Mouse (Mus musculus): Measurements from ENCODE around the gene BC048679. TPM values are rescaled to one million over a fixed set of nuclear protein-coding genes. Genes with fewer than 3 reads are reported as not detected.
"Not testable (repeated sequence)": the region's sequence is repeated elsewhere in the genome, so short reads cannot be mapped to it uniquely, and the experiment has no call there.

Gene BC048679
- polyA plus RNA-seq, 1 experiment from 2014 or later: not detected

DNA sequence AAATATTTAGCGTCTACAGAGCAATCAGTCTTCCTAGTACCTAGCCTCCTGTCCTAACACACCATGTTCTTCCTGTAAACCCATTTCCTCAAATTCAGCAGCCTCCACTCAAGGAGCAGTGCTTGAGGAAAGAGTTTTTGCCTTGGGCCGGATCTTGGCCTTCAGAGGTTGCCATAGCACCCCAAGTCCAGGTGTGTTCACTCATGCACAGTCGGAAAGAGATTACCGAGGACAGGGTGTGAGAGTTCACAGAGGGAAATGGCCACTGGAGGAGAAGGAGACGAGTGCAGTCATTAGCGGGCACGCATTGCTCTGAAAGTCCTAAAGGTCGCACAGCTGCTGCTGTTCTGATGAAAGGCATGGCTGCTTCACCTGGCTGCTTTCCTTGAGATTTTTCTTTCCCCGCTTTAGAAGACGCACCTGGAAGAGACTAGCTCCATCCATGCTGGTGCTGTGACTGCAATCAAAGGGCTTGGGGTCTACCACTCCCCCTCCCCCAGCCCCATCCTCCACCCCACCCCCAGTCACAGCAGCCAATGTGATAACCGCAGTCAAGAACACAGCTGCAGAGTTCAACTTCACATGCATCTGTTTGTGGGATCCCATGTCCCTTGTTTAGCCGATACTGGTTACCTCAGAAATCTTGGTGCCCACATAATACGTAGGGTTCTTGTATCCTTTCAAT is 17.0 kb upstream of the BC048679 start:
- no peaks in the 10 kb centered on the region for H3K9me3 ChIP-seq
- H3K4me3 ChIP-seq: no peak overlapping the region
- H3K27ac ChIP-seq: no peak overlapping the region
- H3K9ac ChIP-seq: no peak overlapping the region
- ATAC-seq (ENCODE audit: low FRiP score, low read depth): no peak
- H3K36me3 ChIP-seq: no peaks in the 10 kb centered on the region
- 53% methylated on average over 13 of the region's 13 CpGs for WGBS
- no peaks in the 10 kb centered on the region for H3K4me1 ChIP-seq
- no peak overlapping the region for H3K4me2 ChIP-seq (replicated peaks)
- peaks cover 7% of the 10 kb centered on the region; the same call in 1 of the 2 replicates for H3K27me3 ChIP-seq

DNA sequence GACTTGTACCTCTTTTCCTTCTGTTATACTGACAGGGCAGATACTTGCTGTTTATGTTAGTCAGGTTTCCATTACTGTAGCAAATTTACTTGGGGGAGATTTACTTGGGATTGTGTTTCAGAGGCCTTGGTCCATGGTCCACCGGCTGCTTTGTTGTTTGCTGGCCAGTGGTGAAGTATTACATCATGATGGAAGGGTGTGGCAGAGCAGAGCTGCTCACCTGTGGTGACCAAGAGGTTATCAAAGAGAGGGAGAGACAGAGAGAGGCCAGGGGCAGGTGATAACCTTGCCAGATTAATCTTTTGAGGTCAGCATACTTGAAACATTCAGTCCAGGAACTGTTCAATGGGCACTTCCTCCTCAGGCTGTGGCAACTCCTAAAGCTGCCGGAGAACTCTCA is 3.0 kb upstream of the BC048679 start:
- Histone ChIP-seq H3K4me2 (replicated peaks) (no peak overlapping the region), H3K4me3 (no peak overlapping the region), H3K9ac (no peak overlapping the region), H3K27me3 (peaks cover 19% of the 10 kb centered on the region), H3K27ac (no peak overlapping the region), H3K4me1 (no peaks in the 10 kb centered on the region), H3K9me3 (no peaks in the 10 kb centered on the region), H3K36me3 (no peaks in the 10 kb centered on the region)
- no peak for ATAC-seq (ENCODE audit: low FRiP score, low read depth)
- 77% methylated on average over 2 of the region's 2 CpGs for WGBS

DNA sequence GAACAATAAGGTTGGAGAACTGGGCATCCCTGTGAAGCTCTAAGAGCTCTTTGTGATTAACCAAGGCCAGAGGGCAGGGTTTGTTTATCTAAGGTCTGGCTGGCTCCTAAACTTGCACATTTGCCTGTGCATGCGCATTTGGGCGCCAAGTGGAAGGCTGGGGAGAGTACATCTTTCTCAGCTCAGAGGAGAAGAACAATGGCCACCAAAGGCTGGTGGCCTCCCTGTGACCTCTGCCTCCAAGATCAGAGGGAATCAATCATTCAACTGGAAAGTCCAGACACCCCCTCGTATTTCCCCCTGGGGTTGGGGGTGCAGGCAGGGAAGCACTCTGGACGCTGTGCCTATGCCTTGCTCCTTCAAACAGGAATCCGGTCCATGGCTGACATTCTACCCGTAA is 910 bp downstream of the BC048679 start:
- H3K27me3 ChIP-seq: peaks cover 56% of the 10 kb centered on the region
- 37% methylated on average over 6 of the region's 6 CpGs for WGBS
- ATAC-seq (ENCODE audit: low FRiP score, low read depth): no peak

DNA sequence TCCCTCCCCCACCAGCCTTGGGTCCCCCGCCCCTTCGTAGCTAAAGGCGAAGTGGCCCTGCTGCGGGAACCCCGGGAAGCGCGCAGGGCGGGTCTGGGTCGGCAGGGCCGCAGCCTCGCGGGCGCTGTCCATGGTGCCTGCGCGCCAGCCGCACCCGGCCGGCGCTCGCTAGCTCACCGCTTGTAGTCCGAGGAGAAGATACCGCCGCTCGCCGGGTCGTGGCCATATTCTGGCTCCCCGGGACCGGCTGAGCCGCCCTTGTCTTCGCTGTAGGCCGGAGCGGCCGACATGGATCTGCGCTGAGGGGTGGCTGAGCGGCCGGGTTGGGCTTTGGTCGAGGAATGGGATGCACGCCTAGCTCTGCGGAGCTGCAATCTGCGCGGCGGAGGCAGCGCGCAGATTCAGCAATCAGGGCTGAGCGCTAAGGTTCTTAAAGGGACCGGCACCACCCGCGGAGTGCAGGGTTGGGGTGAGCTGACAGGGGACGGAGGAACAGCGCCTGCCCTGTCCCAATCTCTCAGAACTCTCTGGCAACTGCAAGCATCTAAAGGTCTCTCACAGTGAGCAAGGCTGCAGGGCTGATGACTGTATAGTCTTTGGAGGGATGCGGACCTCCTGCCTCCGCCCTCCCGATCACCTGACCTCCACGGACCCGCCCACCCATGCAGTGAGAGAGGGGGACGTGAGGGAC is 4.6 kb downstream of the BC048679 start, which contains the start of gene Ap3b2:
Gene Ap3b2 (minus strand): TSS at position 595 of the 691 bp plus-strand sequence.
- H3K4me2 ChIP-seq (replicated peaks): peak within 1 kb of the TSS; percentile 87
- peak; percentile 83; the same call in 1 of the 2 replicates for ATAC-seq (ENCODE audit: low FRiP score, low read depth)
- no peaks in the 10 kb centered on the region for H3K4me1 ChIP-seq
- no peak within 1 kb of the TSS for H3K9ac ChIP-seq
- no peak within 1 kb of the TSS for H3K27ac ChIP-seq
- no peaks in the 10 kb centered on the region for H3K36me3 ChIP-seq
- peaks cover 65% of the 10 kb centered on the region for H3K27me3 ChIP-seq
- H3K4me3 ChIP-seq: peak within 1 kb of the TSS; percentile 53
- H3K9me3 ChIP-seq: no peaks in the 10 kb centered on the region
- WGBS: under 1% methylated on average over 57 of the region's 57 CpGs

More for the DNA sequence above, 910 bp downstream of the BC048679 start:
- H3K4me1 ChIP-seq: no peaks in the 10 kb centered on the region
- H3K4me3 ChIP-seq: no peak overlapping the region
- H3K9me3 ChIP-seq: no peaks in the 10 kb centered on the region
- no peak overlapping the region for H3K9ac ChIP-seq
- H3K36me3 ChIP-seq: no peaks in the 10 kb centered on the region
- no peak overlapping the region for H3K27ac ChIP-seq
- no peak overlapping the region for H3K4me2 ChIP-seq (replicated peaks)

DNA sequence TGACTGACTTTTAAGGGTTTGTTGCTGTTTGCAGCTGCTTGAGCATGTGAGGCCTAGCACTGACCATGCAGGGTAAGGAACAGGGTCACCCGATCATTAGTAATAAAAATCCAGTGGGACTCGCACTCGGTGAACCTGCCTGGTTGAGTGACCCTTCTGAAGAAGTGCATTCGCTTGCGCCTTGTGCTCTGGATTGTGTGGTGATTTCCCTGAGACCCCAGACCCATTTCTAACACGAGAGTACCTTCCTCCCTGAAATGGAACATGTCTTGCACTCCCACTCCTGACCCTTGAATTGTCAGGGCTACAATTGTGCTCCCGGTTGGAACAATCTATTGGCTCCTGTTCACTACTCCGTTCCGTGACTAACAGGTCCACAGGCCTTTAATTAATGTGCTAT is 5.5 kb downstream of the BC048679 start:
- H3K36me3 ChIP-seq: no peaks in the 10 kb centered on the region
- ATAC-seq (ENCODE audit: low FRiP score, low read depth): no peak
- peaks cover 61% of the 10 kb centered on the region for H3K27me3 ChIP-seq
- no peak overlapping the region for H3K27ac ChIP-seq
- peak overlapping the region; percentile 87 for H3K4me2 ChIP-seq (replicated peaks)
- no peak overlapping the region for H3K4me3 ChIP-seq
- H3K9ac ChIP-seq: no peak overlapping the region
- H3K9me3 ChIP-seq: no peaks in the 10 kb centered on the region
- WGBS: 50% methylated on average over 9 of the region's 9 CpGs
- no peaks in the 10 kb centered on the region for H3K4me1 ChIP-seq

DNA sequence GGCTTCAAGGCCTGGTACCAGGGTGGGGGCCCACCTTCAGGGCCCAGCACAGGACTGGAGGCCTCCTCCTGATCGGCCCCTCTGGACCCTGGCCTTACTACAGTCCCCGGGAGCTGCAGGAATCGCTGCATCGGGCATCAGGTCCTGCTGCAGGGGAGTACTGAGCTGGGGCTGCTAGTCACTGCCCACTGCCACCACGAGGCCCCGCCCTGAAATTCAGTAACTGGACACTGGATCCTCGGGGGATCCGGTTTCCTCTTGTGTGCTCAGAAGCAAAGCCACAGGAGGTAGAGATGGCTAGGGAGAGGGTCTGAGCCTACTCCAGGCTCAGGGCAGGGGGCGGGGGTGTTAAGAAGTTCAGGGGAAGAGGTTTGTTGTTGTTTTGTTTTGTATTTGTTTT is 8.4 kb downstream of the BC048679 start:
- no peak overlapping the region for H3K4me2 ChIP-seq (replicated peaks)
- H3K4me1 ChIP-seq: no peaks in the 10 kb centered on the region
- no peaks in the 10 kb centered on the region for H3K9me3 ChIP-seq
- H3K27ac ChIP-seq: no peak overlapping the region
- 9% methylated on average over 9 of the region's 9 CpGs for WGBS
- no peak overlapping the region for H3K4me3 ChIP-seq
- no peak for ATAC-seq (ENCODE audit: low FRiP score, low read depth)
- no peaks in the 10 kb centered on the region for H3K36me3 ChIP-seq
- H3K27me3 ChIP-seq: peaks cover 34% of the 10 kb centered on the region
- H3K9ac ChIP-seq: no peak overlapping the region

DNA sequence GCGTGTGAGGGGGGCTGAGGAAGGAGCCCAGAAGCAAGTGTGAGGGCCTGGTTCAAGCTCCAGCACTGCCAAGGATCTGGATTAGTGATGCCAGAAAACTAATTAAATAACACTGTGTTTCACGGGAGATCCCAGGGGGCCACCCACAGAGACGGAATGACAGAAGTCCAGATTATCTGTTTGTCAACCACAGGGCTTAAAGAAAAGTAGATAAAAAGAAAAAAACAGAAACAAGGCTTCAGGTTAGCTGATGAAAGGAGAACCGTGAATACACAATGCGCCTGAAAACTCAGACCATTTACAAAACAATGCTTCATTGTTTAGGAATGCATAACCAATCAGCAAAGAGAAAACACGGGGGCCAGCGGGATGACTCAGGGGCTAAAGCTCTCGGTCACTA is 17.3 kb downstream of the BC048679 start:
- Histone ChIP-seq H3K9me3 (no peaks in the 10 kb centered on the region), H3K9ac (no peak overlapping the region), H3K27me3 (peaks cover 26% of the 10 kb centered on the region), H3K27ac (no peak overlapping the region), H3K4me1 (peaks cover 3% of the 10 kb centered on the region; the same call in 1 of the 2 replicates), H3K36me3 (no peaks in the 10 kb centered on the region), H3K4me3 (no peak overlapping the region), H3K4me2 (replicated peaks) (no peak overlapping the region)
- WGBS: 15% methylated on average over 8 of the region's 8 CpGs
- no peak for ATAC-seq (ENCODE audit: low FRiP score, low read depth)

DNA sequence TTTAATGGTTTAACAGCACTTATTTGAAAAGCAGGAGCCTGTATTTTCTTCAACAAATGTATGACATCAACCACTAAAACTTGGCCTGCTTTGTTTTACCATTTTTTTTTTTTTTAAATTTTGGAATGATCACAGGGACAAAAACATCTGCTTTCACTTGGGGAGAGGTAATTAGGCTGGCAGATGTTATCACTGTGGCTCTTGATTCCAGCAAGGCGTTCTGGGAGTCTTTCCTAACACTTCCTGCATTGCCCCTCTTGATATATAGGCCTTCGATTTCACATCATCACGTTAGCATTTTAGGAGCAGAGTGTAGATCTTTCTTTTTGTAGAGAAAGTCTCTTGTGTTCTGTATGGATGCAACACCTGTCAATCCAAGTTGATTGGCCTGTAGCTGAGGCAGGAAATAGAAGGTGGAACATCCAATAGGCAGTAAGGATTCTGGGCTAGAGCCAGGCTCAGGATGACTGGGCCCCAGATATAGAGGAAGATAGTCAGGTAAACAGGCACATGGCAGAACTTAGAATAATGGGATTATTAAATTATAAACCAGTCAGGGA is 18.5 kb downstream of the BC048679 start:
- no peaks in the 10 kb centered on the region for H3K9me3 ChIP-seq
- H3K4me3 ChIP-seq: no peak overlapping the region
- H3K27me3 ChIP-seq: peaks cover 32% of the 10 kb centered on the region
- WGBS: 15% methylated on average over 3 of the region's 3 CpGs
- no peak overlapping the region for H3K27ac ChIP-seq
- peaks cover 3% of the 10 kb centered on the region; the same call in 1 of the 2 replicates for H3K4me1 ChIP-seq
- no peak for ATAC-seq (ENCODE audit: low FRiP score, low read depth)
- H3K9ac ChIP-seq: no peak overlapping the region
- no peaks in the 10 kb centered on the region for H3K36me3 ChIP-seq
- no peak overlapping the region for H3K4me2 ChIP-seq (replicated peaks)

DNA sequence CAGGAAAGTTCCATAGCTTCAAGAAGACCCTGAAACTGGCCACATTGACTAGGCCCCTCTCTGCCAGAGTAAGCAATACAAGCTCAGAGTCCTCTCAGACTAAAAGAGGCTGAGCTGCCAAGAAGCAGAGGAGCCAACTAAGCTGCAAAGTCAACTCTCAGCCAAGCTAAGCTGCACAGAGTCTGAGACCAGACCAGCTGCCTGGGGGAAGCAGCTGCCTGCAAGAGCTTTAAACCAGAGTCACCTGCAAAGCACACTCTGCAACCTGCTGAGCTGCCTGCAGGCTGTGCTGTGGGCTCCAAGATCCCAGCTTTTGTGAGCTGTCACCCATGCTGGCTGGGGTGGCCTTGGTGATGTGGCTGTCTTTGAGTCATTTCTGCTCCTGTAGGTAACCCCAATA is 19.8 kb downstream of the BC048679 start:
- ATAC-seq (ENCODE audit: low FRiP score, low read depth); H3K27ac ChIP-seq: not testable (repeated sequence)

DNA sequence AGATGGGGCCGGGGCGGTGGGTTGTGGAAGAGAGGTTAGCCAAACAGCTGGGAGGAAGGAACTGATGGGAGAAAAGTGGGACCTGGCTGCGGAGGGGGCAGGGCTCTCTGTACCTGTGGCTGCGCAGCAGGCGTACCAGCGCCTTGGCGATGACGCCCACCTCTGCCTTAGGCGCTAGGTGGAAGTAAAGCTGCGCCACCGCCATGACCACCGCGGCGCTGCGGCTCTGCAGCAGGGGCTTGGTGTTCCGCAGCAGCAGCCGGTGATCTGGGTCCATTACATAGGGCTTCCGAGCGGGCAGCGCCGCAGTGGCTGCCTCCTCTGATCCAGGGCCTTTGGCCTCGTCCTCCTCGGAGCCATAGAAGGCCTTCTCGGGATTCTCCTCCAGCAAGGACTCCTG is 21.2 kb downstream of the BC048679 start:
- Histone ChIP-seq H3K27me3 (peaks cover 42% of the 10 kb centered on the region), H3K27ac (no peak overlapping the region), H3K4me2 (replicated peaks) (peak overlapping the region; percentile 53), H3K4me3 (peak overlapping the region; percentile 20), H3K36me3 (no peaks in the 10 kb centered on the region), H3K4me1 (peaks cover 3% of the 10 kb centered on the region; the same call in 1 of the 2 replicates), H3K9ac (no peak overlapping the region), H3K9me3 (no peaks in the 10 kb centered on the region)
- no peak for ATAC-seq (ENCODE audit: low FRiP score, low read depth)
- 3% methylated on average over 24 of the region's 24 CpGs for WGBS

More for the DNA sequence above, 19.8 kb downstream of the BC048679 start:
- H3K9me3 ChIP-seq; H3K4me2 ChIP-seq (replicated peaks); H3K9ac ChIP-seq; H3K36me3 ChIP-seq; H3K4me3 ChIP-seq; H3K4me1 ChIP-seq: not testable (repeated sequence)
- H3K27me3 ChIP-seq: peaks cover 42% of the 10 kb centered on the region

DNA sequence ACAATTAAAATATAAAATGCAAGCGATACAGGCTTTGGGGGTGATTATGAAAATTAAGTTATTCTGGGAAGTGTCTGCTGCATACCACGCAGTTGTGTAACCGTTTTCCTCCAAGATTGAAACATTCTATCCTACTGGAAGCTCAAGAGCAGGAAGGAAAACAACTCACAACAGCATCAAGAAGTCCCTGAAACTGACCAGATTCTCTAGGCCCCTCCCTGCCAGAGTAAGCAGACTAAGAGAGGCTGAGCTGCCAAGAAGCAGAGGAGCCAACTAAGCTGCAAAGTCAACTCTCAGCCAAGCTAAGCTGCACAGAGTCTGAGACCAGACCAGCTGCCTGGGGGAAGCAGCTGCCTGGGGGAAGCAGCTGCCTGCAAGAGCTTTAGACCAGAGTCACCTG is 22.9 kb downstream of the BC048679 start:
- no peak overlapping the region for H3K9ac ChIP-seq
- no peak for ATAC-seq (ENCODE audit: low FRiP score, low read depth)
- H3K9me3 ChIP-seq: no peaks in the 10 kb centered on the region
- 81% methylated on average over 3 of the region's 3 CpGs for WGBS
- no peak overlapping the region for H3K27ac ChIP-seq
- H3K4me2 ChIP-seq (replicated peaks): no peak overlapping the region
- H3K36me3 ChIP-seq: no peaks in the 10 kb centered on the region
- peaks cover 45% of the 10 kb centered on the region for H3K27me3 ChIP-seq
- peaks cover 3% of the 10 kb centered on the region; the same call in 1 of the 2 replicates for H3K4me1 ChIP-seq
- H3K4me3 ChIP-seq: no peak overlapping the region

DNA sequence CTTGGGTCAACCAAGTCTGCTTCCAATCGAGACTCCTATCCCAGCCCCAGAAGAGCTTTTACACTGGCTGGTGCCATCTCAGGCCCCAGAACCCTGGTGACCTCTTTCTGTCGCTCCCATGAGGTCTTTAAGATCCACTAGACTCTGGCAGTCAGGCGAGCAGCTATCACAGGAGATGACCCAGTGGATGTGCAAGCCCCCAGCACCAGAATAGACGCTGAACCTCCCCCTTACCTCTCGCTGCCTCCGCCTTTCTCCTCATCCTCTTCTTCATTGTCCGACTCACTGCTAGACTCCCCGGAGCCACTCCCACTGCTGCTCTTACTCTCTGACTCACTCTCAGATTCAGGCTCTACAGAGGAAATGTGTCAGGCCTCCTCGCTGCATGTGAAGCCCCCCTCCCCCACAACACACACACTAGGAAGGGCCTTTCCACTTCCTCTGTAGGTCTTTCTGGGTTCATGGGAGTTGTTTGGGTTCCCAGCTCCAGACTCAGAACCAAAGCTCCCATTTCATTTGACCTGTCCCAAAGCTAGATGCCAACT is 33.1 kb downstream of the BC048679 start:
- no peak for ATAC-seq (ENCODE audit: low FRiP score, low read depth)
- H3K4me3 ChIP-seq: no peak overlapping the region
- peaks cover 31% of the 10 kb centered on the region for H3K27me3 ChIP-seq
- H3K9ac ChIP-seq: no peak overlapping the region
- H3K4me2 ChIP-seq (replicated peaks): no peak overlapping the region
- no peaks in the 10 kb centered on the region for H3K4me1 ChIP-seq
- H3K36me3 ChIP-seq: no peaks in the 10 kb centered on the region
- no peaks in the 10 kb centered on the region for H3K9me3 ChIP-seq
- H3K27ac ChIP-seq: no peak overlapping the region
- WGBS: 71% methylated on average over 9 of the region's 9 CpGs
